Mouse (Mus musculus): ENCODE results near the gene Gsdma3. TPM values are rescaled to one million over a fixed set of nuclear protein-coding genes. Genes with fewer than 3 reads are reported as not detected.
A peak's percentile ranks its signal among the peaks of the same experiment; 100 is the strongest.

Gene Gsdma3
- polyA plus RNA-seq (2016; fragmentation: Nextera tagmentation; extraction: Ambion mirVana) = not detected in 2 replicates

GRCm38 (mm10) chr11:98625611-98626410, at the start of gene Gsdma3, which contains the start of gene Gm12355:
Gene Gsdma3, plus strand, starts transcription at chr11:98626360.
Gene Gm12355, minus strand, starts transcription at chr11:98625661.
- WGBS = 91% methylated on average over 10 of the region's 10 CpGs
- no peaks in the 10 kb centered on the region for H3K36me3 ChIP-seq
- no peaks in the 10 kb centered on the region for H3K4me1 ChIP-seq (replicated peaks)
- H3K4me3 ChIP-seq (replicated peaks) = no peak within 1 kb of the TSS
- 0 out of 2 replicates have a peak, but pooled peaks cover 2% of the 10 kb centered on the region for H3K27me3 ChIP-seq
- no peak within 1 kb of the TSS for H3K27ac ChIP-seq
- H3K9me3 ChIP-seq = peaks cover 10% of the 10 kb centered on the region; the same call in 1 of the 2 replicates
- no peak for ATAC-seq (ENCODE audit: insufficient number of reproducible peaks, insufficient read depth, low FRiP score, low TSS enrichment, low read depth)
- H3K4me2 ChIP-seq = no peak within 1 kb of the TSS
- no peak within 1 kb of the TSS for H3K9ac ChIP-seq (replicated peaks)

- Histone ChIP-seq H3K9ac (replicated peaks) (no peak overlapping the region), H3K36me3 (peaks cover 28% of the 10 kb centered on the region), H3K4me3 (replicated peaks) (no peak overlapping the region), H3K4me2 (no peak overlapping the region), H3K9me3 (no peaks in the 10 kb centered on the region), H3K27ac (no peak overlapping the region), H3K27me3 (no peaks in the 10 kb centered on the region), H3K4me1 (replicated peaks) (no peaks in the 10 kb centered on the region)
- no peak for ATAC-seq (ENCODE audit: insufficient number of reproducible peaks, insufficient read depth, low FRiP score, low TSS enrichment, low read depth)
- 83% methylated on average over 5 of the region's 5 CpGs for WGBS
These were observed 48.4 kb upstream of the Gsdma3 start for GRCm38 (mm10) chr11:98577776-98578175.

- no peaks in the 10 kb centered on the region for H3K27me3 ChIP-seq
- no peaks in the 10 kb centered on the region for H3K9me3 ChIP-seq
- WGBS = 82% methylated on average over 16 of the region's 16 CpGs
- no peak overlapping the region for H3K9ac ChIP-seq (replicated peaks)
- peaks cover 9% of the 10 kb centered on the region for H3K4me1 ChIP-seq (replicated peaks)
- H3K4me2 ChIP-seq = no peak overlapping the region
- H3K36me3 ChIP-seq = peaks cover 43% of the 10 kb centered on the region
- ATAC-seq (ENCODE audit: insufficient number of reproducible peaks, insufficient read depth, low FRiP score, low TSS enrichment, low read depth) = no peak
- H3K4me3 ChIP-seq (replicated peaks) = no peak overlapping the region
- 0 out of 2 replicates have a peak overlapping the region, but pooled peaks have one; percentile 7 for H3K27ac ChIP-seq
These were observed 45.6 kb upstream of the Gsdma3 start for GRCm38 (mm10) chr11:98580301-98581121.

GRCm38 (mm10) chr11:98581286-98582029, 44.7 kb upstream of the Gsdma3 start:
- Histone ChIP-seq H3K36me3 (peaks cover 43% of the 10 kb centered on the region), H3K9ac (replicated peaks) (no peak overlapping the region), H3K4me1 (replicated peaks) (peaks cover 17% of the 10 kb centered on the region), H3K27ac (no peak overlapping the region), H3K9me3 (no peaks in the 10 kb centered on the region), H3K27me3 (no peaks in the 10 kb centered on the region), H3K4me2 (no peak overlapping the region), H3K4me3 (replicated peaks) (no peak overlapping the region)
- WGBS = 79% methylated on average over 17 of the region's 17 CpGs
- ATAC-seq (ENCODE audit: insufficient number of reproducible peaks, insufficient read depth, low FRiP score, low TSS enrichment, low read depth) = no peak

GRCm38 (mm10) chr11:98582030-98582388, 44.2 kb upstream of the Gsdma3 start:
- Histone ChIP-seq H3K27me3 (no peaks in the 10 kb centered on the region), H3K27ac (0 out of 2 replicates have a peak overlapping the region, but pooled peaks have one; percentile 0), H3K9me3 (no peaks in the 10 kb centered on the region), H3K9ac (replicated peaks) (no peak overlapping the region), H3K36me3 (peaks cover 43% of the 10 kb centered on the region), H3K4me3 (replicated peaks) (no peak overlapping the region), H3K4me2 (no peak overlapping the region), H3K4me1 (replicated peaks) (peaks cover 17% of the 10 kb centered on the region)
- WGBS = 82% methylated on average over 8 of the region's 8 CpGs
- no peak for ATAC-seq (ENCODE audit: insufficient number of reproducible peaks, insufficient read depth, low FRiP score, low TSS enrichment, low read depth)

- Histone ChIP-seq H3K4me2 (no peak overlapping the region), H3K27ac (no peak overlapping the region)
These were observed 43.5 kb upstream of the Gsdma3 start for GRCm38 (mm10) chr11:98582551-98583264.

GRCm38 (mm10) chr11:98583265-98583552, 43.0 kb upstream of the Gsdma3 start:
- peaks cover 26% of the 10 kb centered on the region for H3K4me1 ChIP-seq (replicated peaks)
- ATAC-seq (ENCODE audit: insufficient number of reproducible peaks, insufficient read depth, low FRiP score, low TSS enrichment, low read depth) = no peak

More at GRCm38 (mm10) chr11:98582551-98583264, 43.5 kb upstream of the Gsdma3 start:
- no peak overlapping the region for H3K4me3 ChIP-seq (replicated peaks)
- no peaks in the 10 kb centered on the region for H3K9me3 ChIP-seq
- 86% methylated on average over 12 of the region's 12 CpGs for WGBS
- no peak for ATAC-seq (ENCODE audit: insufficient number of reproducible peaks, insufficient read depth, low FRiP score, low TSS enrichment, low read depth)
- peaks cover 43% of the 10 kb centered on the region for H3K36me3 ChIP-seq
- H3K27me3 ChIP-seq = no peaks in the 10 kb centered on the region
- H3K4me1 ChIP-seq (replicated peaks) = peaks cover 21% of the 10 kb centered on the region
- H3K9ac ChIP-seq (replicated peaks) = no peak overlapping the region

GRCm38 (mm10) chr11:98583571-98583970, 42.6 kb upstream of the Gsdma3 start:
- no peak for ATAC-seq (ENCODE audit: insufficient number of reproducible peaks, insufficient read depth, low FRiP score, low TSS enrichment, low read depth)
- H3K4me3 ChIP-seq (replicated peaks) = no peak overlapping the region
- H3K4me2 ChIP-seq = no peak overlapping the region
- peaks cover 29% of the 10 kb centered on the region for H3K4me1 ChIP-seq (replicated peaks)
- 18% methylated on average over 3 of the region's 3 CpGs for WGBS
- H3K27me3 ChIP-seq = no peaks in the 10 kb centered on the region
- H3K9me3 ChIP-seq = no peaks in the 10 kb centered on the region
- no peak overlapping the region for H3K9ac ChIP-seq (replicated peaks)
- peaks cover 43% of the 10 kb centered on the region for H3K36me3 ChIP-seq
- no peak overlapping the region for H3K27ac ChIP-seq

More at GRCm38 (mm10) chr11:98583265-98583552, 43.0 kb upstream of the Gsdma3 start:
- peaks cover 43% of the 10 kb centered on the region for H3K36me3 ChIP-seq
- H3K4me2 ChIP-seq = no peak overlapping the region
- no peaks in the 10 kb centered on the region for H3K27me3 ChIP-seq
- 92% methylated on average over 3 of the region's 3 CpGs for WGBS
- no peak overlapping the region for H3K4me3 ChIP-seq (replicated peaks)
- no peaks in the 10 kb centered on the region for H3K9me3 ChIP-seq
- no peak overlapping the region for H3K9ac ChIP-seq (replicated peaks)
- no peak overlapping the region for H3K27ac ChIP-seq

GRCm38 (mm10) chr11:98584146-98584545, 42.0 kb upstream of the Gsdma3 start:
- Histone ChIP-seq H3K9ac (replicated peaks) (no peak overlapping the region), H3K36me3 (peaks cover 43% of the 10 kb centered on the region), H3K9me3 (no peaks in the 10 kb centered on the region), H3K4me3 (replicated peaks) (no peak overlapping the region), H3K4me1 (replicated peaks) (peaks cover 30% of the 10 kb centered on the region), H3K4me2 (no peak overlapping the region), H3K27me3 (no peaks in the 10 kb centered on the region), H3K27ac (no peak overlapping the region)
- WGBS = 59% methylated on average over 1 of the region's 1 CpGs
- no peak for ATAC-seq (ENCODE audit: insufficient number of reproducible peaks, insufficient read depth, low FRiP score, low TSS enrichment, low read depth)

- no peak for ATAC-seq (ENCODE audit: insufficient number of reproducible peaks, insufficient read depth, low FRiP score, low TSS enrichment, low read depth)
- no peak overlapping the region; the same call in 1 of the 2 replicates for H3K9ac ChIP-seq (replicated peaks)
- H3K27me3 ChIP-seq = no peaks in the 10 kb centered on the region
- no peak overlapping the region for H3K4me3 ChIP-seq (replicated peaks)
- H3K4me1 ChIP-seq (replicated peaks) = peaks cover 30% of the 10 kb centered on the region
- no peaks in the 10 kb centered on the region for H3K9me3 ChIP-seq
- no peak overlapping the region for H3K27ac ChIP-seq
- H3K36me3 ChIP-seq = peaks cover 43% of the 10 kb centered on the region
- H3K4me2 ChIP-seq = peak overlapping the region; percentile 94; the same call in 1 of the 2 replicates
- WGBS = 90% methylated on average over 6 of the region's 6 CpGs
These were observed 41.5 kb upstream of the Gsdma3 start for GRCm38 (mm10) chr11:98584629-98585177.
